Mouse (Mus musculus) stomach, postnatal 0 days (tissue): ENCODE results near the gene Cacna2d3.

ENCODE experiments used
- CTCF ChIP-seq: IDR thresholded peaks from 2 replicates; pipeline ENCODE4 v1.5.1; 2016; ENCODE audit warnings: antibody characterized with exemption, low read depth, mild to moderate bottlenecking, moderate library complexity
- EP300 ChIP-seq: optimal IDR thresholded peaks from 2 replicates; pipeline ENCODE3; 2016; ENCODE audit warnings: antibody characterized with exemption

DNA sequence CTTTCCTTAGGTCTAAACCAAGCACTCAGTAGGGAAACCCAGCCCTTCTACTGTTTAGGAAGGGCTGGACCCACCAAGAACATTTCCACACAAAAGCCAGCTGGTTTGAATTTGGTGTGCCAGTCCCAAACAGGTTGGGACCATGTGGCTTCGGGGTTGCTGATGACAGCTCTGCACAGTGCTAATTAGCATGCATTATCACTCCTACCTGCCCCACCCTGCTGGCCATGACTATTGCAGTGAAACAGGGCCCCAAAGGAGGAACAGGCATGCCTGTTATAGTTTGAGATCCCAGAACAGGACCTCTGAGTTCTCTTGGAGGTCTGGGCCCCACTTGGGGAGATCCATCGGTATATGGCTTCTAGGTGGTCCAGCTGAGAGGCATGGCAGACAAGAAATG is 549.5 kb downstream of the Cacna2d3 start:
- no peak for TF ChIP-seq CTCF
- TF ChIP-seq EP300: no peak
